Mouse (Mus musculus) CH12.LX (cell line): ENCODE results near the gene Socs3.
A peak's percentile ranks its signal among the peaks of the same experiment; 100 is the strongest.

Experiments
- CHD2 ChIP-seq: IDR thresholded peaks from 2 replicates; pipeline ENCODE4 v1.6.1; 2011; ENCODE audit warnings: low read length, improper control_type of control experiment
- CTCF ChIP-seq, 2 experiments: IDR thresholded peaks in 1 of 2; conservative IDR thresholded peaks in 1 of 2; 2 replicates each; pipeline ENCODE4 v1.5.1; 2011 to 2012; ENCODE audit warnings: low read depth in 2 of 2, low read length in 2 of 2, improper control_type of control experiment in 1 of 2, inconsistent platforms in 1 of 2, mild to moderate bottlenecking in 1 of 2, moderate library complexity in 1 of 2
- E2F4 ChIP-seq: IDR thresholded peaks from 2 replicates; pipeline ENCODE4 v1.6.1; 2011; ENCODE audit warnings: low read depth, low read length, improper control_type of control experiment; ENCODE audit not compliant: insufficient replicate concordance
- MAFK ChIP-seq: IDR thresholded peaks from 2 replicates; pipeline ENCODE4 v1.6.1; 2011; ENCODE audit warnings: low read length, improper control_type of control experiment; ENCODE audit not compliant: insufficient replicate concordance
- MXI1 ChIP-seq: IDR thresholded peaks from 2 replicates; pipeline ENCODE4 v1.6.1; 2011; ENCODE audit warnings: mild to moderate bottlenecking, low read depth, low read length, improper control_type of control experiment
- MYC ChIP-seq: IDR thresholded peaks from 2 replicates; pipeline ENCODE4 v1.6.1; 2011; ENCODE audit warnings: low read depth, mild to moderate bottlenecking, improper control_type of control experiment, low read length
- UBTF ChIP-seq: IDR thresholded peaks from 2 replicates; pipeline ENCODE4 v1.6.1; 2012; ENCODE audit warnings: low read depth, mild to moderate bottlenecking, inconsistent platforms, low read length, improper control_type of control experiment, moderate library complexity
- USF1 ChIP-seq: IDR thresholded peaks from 2 replicates; pipeline ENCODE4 v1.6.1; 2014; ENCODE audit warnings: low read depth, mild to moderate bottlenecking, inconsistent platforms, low read length, improper control_type of control experiment
- ZNF384 ChIP-seq: IDR thresholded peaks from 2 replicates; pipeline ENCODE4 v1.6.1; 2012; ENCODE audit warnings: low read depth, low read length, improper control_type of control experiment, inconsistent platforms

- TF ChIP-seq MYC (no peak), MAFK (no peak), CHD2 (no peak), UBTF (no peak), ZNF384 (no peak), MXI1 (no peak), USF1 (no peak), CTCF (conservative IDR thresholded peaks at IDR 0.05 in 1 of 2, IDR thresholded peaks at IDR 0.05 in 1 of 2; ENCODE audit: low read depth in 2 of 2, low read length in 2 of 2) (peak; percentile 53 to 61; a peak in 3 of 4 replicates), E2F4 (no peak)
Observed at GRCm38 (mm10) chr11:118018328-118018727, 48.5 kb upstream of the Socs3 start.
